ENCODE assay signal across 1 mouse cellular context in the genomic region with DNA sequence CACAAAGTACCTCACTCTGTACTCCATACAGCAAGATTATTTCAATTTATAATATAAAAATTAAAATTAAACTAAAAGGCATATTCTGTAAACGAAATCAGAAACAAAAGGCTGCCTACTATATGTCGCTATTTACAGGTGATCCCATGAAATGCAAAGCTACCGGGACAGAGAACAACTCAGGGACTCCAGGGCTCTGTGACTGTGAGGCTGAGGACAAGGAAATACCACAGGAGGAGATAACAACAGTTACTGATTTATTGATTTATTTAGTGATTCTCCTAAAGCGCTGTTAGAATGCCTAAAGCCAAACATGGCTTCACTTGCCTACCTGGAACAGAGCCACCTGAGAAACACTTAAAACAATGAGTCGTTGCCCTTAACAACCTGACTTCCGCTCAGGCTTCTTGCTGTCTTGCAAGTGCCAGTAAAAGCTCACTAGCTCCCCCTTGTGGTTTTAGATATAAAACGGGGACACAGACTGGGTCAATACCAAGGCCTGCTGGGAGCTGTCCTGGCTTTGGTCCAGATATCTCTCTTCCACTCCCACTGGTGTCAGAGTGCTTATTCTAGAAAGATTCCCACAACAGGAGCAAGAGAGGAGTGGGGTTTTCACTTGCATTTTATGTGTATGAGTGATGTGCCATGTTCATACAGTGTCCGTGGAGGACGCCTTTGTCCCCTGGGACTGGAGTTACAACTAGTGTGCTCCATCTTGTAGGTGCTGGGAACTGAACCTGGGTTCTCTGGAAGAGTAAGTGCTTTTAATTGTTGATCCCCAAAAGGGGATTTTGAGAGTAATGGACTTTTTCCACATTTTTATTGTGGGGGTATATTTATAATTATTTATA.
TF ChIP-seq lines count a peak whose summit lies in the region.

No protein-coding gene starts in this region.

TF ChIP-seq in CH12.LX, 34 proteins besides CTCF, POLR2A, EP300 and RAD21 (continued from another document):
- TF ChIP-seq JUND (conservative IDR thresholded peaks at IDR 0.05; ENCODE audit: low read depth, low read length) (no peak), KAT2A (IDR thresholded peaks at IDR 0.05; ENCODE audit: insufficient replicate concordance, low read length) (no peak), JUN (IDR thresholded peaks at IDR 0.05; ENCODE audit: insufficient read depth, low read depth, low read length) (no peak), IRF4 (IDR thresholded peaks at IDR 0.05; ENCODE audit: low read depth, low read length) (peak; percentile 27; the same call in 1 of the 2 replicates), ZC3H11A (IDR thresholded peaks at IDR 0.05; ENCODE audit: low read depth, low read length) (peak; percentile 56), ELF1 (IDR thresholded peaks at IDR 0.05; ENCODE audit: low read depth, low read length) (peak; percentile 61), HCFC1 (IDR thresholded peaks at IDR 0.05; ENCODE audit: low read depth, low read length) (no peak), ZKSCAN1 (IDR thresholded peaks at IDR 0.05; ENCODE audit: borderline replicate concordance, low read depth, low read length) (no peak), MXI1 (IDR thresholded peaks at IDR 0.05; ENCODE audit: low read depth, low read length) (no peak), SMC3 (IDR thresholded peaks at IDR 0.05; ENCODE audit: low read depth, low read length) (peak; percentile 96), TCF12 (IDR thresholded peaks at IDR 0.05; ENCODE audit: low read depth, low read length) (no peak), BHLHE40 (IDR thresholded peaks at IDR 0.05; ENCODE audit: low read depth, low read length) (no peak), NELFE (IDR thresholded peaks at IDR 0.05; ENCODE audit: low read depth, low read length) (no peak), PAX5 (IDR thresholded peaks at IDR 0.05; ENCODE audit: low read length) (no peak), RCOR1 (conservative IDR thresholded peaks at IDR 0.05; ENCODE audit: low read depth, low read length) (no peak)
